Mouse (Mus musculus): ENCODE measurements around the gene Gpc4. TPM values are rescaled to one million over a fixed set of nuclear protein-coding genes. Genes with fewer than 3 reads are reported as not detected.
A peak's percentile ranks its signal among the peaks of the same experiment; 100 is the strongest.

Gpc4 gene
- polyA plus RNA-seq, 1 experiment, result 31.0 TPM

GRCm38 (mm10) chrX:52151100-52151499 is 14.0 kb downstream of the Gpc4 start:
- WGBS, result 74% methylated on average over 7 of the region's 7 CpGs
- no peak for TF ChIP-seq CTCF (IDR thresholded peaks at IDR 0.05; ENCODE audit: extremely low read depth, insufficient read length, insufficient replicate concordance, low read depth, low read length)
- H3K36me3 ChIP-seq (ENCODE audit: control insufficient read depth, insufficient read depth, low read length), result no peaks in the 10 kb centered on the region
- H3K4me1 ChIP-seq (ENCODE audit: control insufficient read depth, insufficient read depth, insufficient read length, low read length), result peaks cover 5% of the 10 kb centered on the region; the same call in 1 of the 2 replicates
- H3K27me3 ChIP-seq (ENCODE audit: control insufficient read depth, insufficient read depth, low read length), result no peaks in the 10 kb centered on the region
- no peak overlapping the region for H3K27ac ChIP-seq (ENCODE audit: insufficient read depth, low read depth, low read length)
- H3K4me3 ChIP-seq (ENCODE audit: low read depth, low read length), result no peak overlapping the region

GRCm38 (mm10) chrX:52145563-52145962 is 19.5 kb downstream of the Gpc4 start:
- Histone ChIP-seq H3K36me3 (ENCODE audit: control insufficient read depth, insufficient read depth, low read length) (no peaks in the 10 kb centered on the region), H3K4me3 (ENCODE audit: low read depth, low read length) (no peak overlapping the region), H3K27me3 (ENCODE audit: control insufficient read depth, insufficient read depth, low read length) (no peaks in the 10 kb centered on the region), H3K4me1 (ENCODE audit: control insufficient read depth, insufficient read depth, insufficient read length, low read length) (peaks cover 5% of the 10 kb centered on the region; the same call in 1 of the 2 replicates), H3K27ac (ENCODE audit: insufficient read depth, low read depth, low read length) (peak overlapping the region; percentile 95)
- no peak for TF ChIP-seq CTCF (IDR thresholded peaks at IDR 0.05; ENCODE audit: extremely low read depth, insufficient read length, insufficient replicate concordance, low read depth, low read length)
- TF ChIP-seq POLR2A (IDR thresholded peaks at IDR 0.05; ENCODE audit: low read depth, low read length), result no peak

GRCm38 (mm10) chrX:52144491-52144890 is 20.6 kb downstream of the Gpc4 start:
- WGBS, result 36% methylated on average over 7 of the region's 7 CpGs
- peak overlapping the region; percentile 16; the same call in 1 of the 2 replicates for H3K4me3 ChIP-seq (ENCODE audit: low read depth, low read length)
- H3K36me3 ChIP-seq (ENCODE audit: control insufficient read depth, insufficient read depth, low read length), result no peaks in the 10 kb centered on the region
- H3K27ac ChIP-seq (ENCODE audit: insufficient read depth, low read depth, low read length), result peak overlapping the region; percentile 95
- H3K4me1 ChIP-seq (ENCODE audit: control insufficient read depth, insufficient read depth, insufficient read length, low read length), result peaks cover 5% of the 10 kb centered on the region; the same call in 1 of the 2 replicates
- TF ChIP-seq POLR2A (IDR thresholded peaks at IDR 0.05; ENCODE audit: low read depth, low read length) (no peak), CTCF (IDR thresholded peaks at IDR 0.05; ENCODE audit: extremely low read depth, insufficient read length, insufficient replicate concordance, low read depth, low read length) (no peak)
- H3K27me3 ChIP-seq (ENCODE audit: control insufficient read depth, insufficient read depth, low read length), result no peaks in the 10 kb centered on the region

DNA sequence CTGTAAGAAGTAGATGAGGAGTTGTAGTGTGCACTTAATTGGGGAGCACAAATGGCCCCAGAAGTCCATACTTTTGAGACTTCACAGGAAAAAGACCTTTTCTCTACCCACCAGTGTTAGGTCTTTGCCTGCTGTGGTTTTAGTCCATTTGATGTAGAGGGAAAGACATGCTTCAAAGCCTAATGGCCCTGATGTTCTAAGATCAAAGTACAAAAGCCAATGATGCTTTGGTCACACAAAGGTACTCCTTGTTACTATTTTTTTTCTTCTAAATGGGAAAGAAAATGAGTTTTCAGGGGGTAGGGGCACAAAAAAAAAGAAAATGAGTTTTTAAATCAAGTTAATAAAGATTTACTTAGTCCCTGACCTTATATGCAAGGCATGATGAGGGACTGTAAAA is 24.7 kb downstream of the Gpc4 start:
- no peak for TF ChIP-seq POLR2A (IDR thresholded peaks at IDR 0.05; ENCODE audit: low read depth, low read length)
- TF ChIP-seq CTCF (IDR thresholded peaks at IDR 0.05; ENCODE audit: extremely low read depth, insufficient read length, insufficient replicate concordance, low read depth, low read length), result no peak
- Histone ChIP-seq H3K27ac (ENCODE audit: insufficient read depth, low read depth, low read length) (no peak overlapping the region), H3K36me3 (ENCODE audit: control insufficient read depth, insufficient read depth, low read length) (0 out of 2 replicates have a peak, but pooled peaks cover 2% of the 10 kb centered on the region), H3K4me3 (ENCODE audit: low read depth, low read length) (no peak overlapping the region), H3K4me1 (ENCODE audit: control insufficient read depth, insufficient read depth, insufficient read length, low read length) (peaks cover 5% of the 10 kb centered on the region; the same call in 1 of the 2 replicates), H3K27me3 (ENCODE audit: control insufficient read depth, insufficient read depth, low read length) (no peaks in the 10 kb centered on the region)

- WGBS, result 71% methylated on average over 2 of the region's 2 CpGs
- Histone ChIP-seq H3K27me3 (ENCODE audit: control insufficient read depth, insufficient read depth, low read length) (no peaks in the 10 kb centered on the region), H3K4me1 (ENCODE audit: control insufficient read depth, insufficient read depth, insufficient read length, low read length) (peaks cover 1% of the 10 kb centered on the region; the same call in 1 of the 2 replicates), H3K4me3 (ENCODE audit: low read depth, low read length) (no peak overlapping the region), H3K27ac (ENCODE audit: insufficient read depth, low read depth, low read length) (no peak overlapping the region), H3K36me3 (ENCODE audit: control insufficient read depth, insufficient read depth, low read length) (0 out of 2 replicates have a peak, but pooled peaks cover 2% of the 10 kb centered on the region)
- TF ChIP-seq POLR2A (IDR thresholded peaks at IDR 0.05; ENCODE audit: low read depth, low read length) (no peak), CTCF (IDR thresholded peaks at IDR 0.05; ENCODE audit: extremely low read depth, insufficient read length, insufficient replicate concordance, low read depth, low read length) (no peak)
Observed at GRCm38 (mm10) chrX:52138461-52139075, 26.5 kb downstream of the Gpc4 start.

GRCm38 (mm10) chrX:52138033-52138432 is 27.0 kb downstream of the Gpc4 start:
- no peak overlapping the region for H3K4me3 ChIP-seq (ENCODE audit: low read depth, low read length)

GRCm38 (mm10) chrX:52136525-52136924 is 28.5 kb downstream of the Gpc4 start:
- TF ChIP-seq CTCF (IDR thresholded peaks at IDR 0.05; ENCODE audit: extremely low read depth, insufficient read length, insufficient replicate concordance, low read depth, low read length), result no peak
- no peak for TF ChIP-seq POLR2A (IDR thresholded peaks at IDR 0.05; ENCODE audit: low read depth, low read length)
- Histone ChIP-seq H3K4me1 (ENCODE audit: control insufficient read depth, insufficient read depth, insufficient read length, low read length) (peaks cover 1% of the 10 kb centered on the region; the same call in 1 of the 2 replicates), H3K36me3 (ENCODE audit: control insufficient read depth, insufficient read depth, low read length) (0 out of 2 replicates have a peak, but pooled peaks cover 2% of the 10 kb centered on the region), H3K27me3 (ENCODE audit: control insufficient read depth, insufficient read depth, low read length) (no peaks in the 10 kb centered on the region), H3K27ac (ENCODE audit: insufficient read depth, low read depth, low read length) (no peak overlapping the region), H3K4me3 (ENCODE audit: low read depth, low read length) (no peak overlapping the region)
- 76% methylated on average over 5 of the region's 5 CpGs for WGBS

More at GRCm38 (mm10) chrX:52138033-52138432, 27.0 kb downstream of the Gpc4 start:
- peaks cover 1% of the 10 kb centered on the region; the same call in 1 of the 2 replicates for H3K4me1 ChIP-seq (ENCODE audit: control insufficient read depth, insufficient read depth, insufficient read length, low read length)
- no peaks in the 10 kb centered on the region for H3K27me3 ChIP-seq (ENCODE audit: control insufficient read depth, insufficient read depth, low read length)
- H3K27ac ChIP-seq (ENCODE audit: insufficient read depth, low read depth, low read length), result no peak overlapping the region
- TF ChIP-seq CTCF (IDR thresholded peaks at IDR 0.05; ENCODE audit: extremely low read depth, insufficient read length, insufficient replicate concordance, low read depth, low read length), result no peak
- TF ChIP-seq POLR2A (IDR thresholded peaks at IDR 0.05; ENCODE audit: low read depth, low read length), result no peak
- WGBS, result 84% methylated on average over 5 of the region's 5 CpGs
- 0 out of 2 replicates have a peak, but pooled peaks cover 2% of the 10 kb centered on the region for H3K36me3 ChIP-seq (ENCODE audit: control insufficient read depth, insufficient read depth, low read length)

Data from small intestine, adult 2 months (tissue).